Comparison of ENCODE assay signal across 14 mouse cellular contexts in the genomic region with DNA sequence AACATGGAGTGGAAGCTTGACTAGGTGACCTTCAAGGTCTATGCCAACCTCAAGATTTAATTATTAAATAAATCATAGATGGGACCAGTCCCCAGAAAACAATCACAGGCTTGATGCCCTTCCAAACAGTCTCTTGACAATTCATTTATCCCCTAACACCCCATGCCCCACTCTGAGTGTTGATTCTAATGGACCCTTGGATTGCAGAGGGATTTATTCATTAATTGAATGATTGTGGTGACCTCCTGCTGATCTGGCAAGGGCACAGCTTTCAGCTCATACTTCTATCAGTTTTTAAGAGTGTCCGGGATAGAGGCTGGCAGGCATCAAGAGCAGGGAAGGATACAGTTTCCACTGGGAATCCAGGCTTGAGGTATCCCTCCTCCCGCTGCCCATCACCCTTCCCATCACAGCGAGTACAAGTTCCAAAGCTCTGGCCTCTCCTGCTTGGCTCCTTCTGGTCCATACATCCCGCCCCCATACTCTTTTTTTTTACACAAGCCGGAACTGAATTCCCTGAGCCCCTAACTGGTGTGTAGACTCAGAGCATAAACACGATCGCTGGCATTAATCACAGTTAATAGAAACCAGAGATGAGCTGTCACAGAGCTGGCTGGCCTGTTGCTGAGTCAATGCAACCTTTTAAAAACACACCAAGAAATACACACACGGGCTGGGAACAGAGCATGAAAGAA.
DNase-seq lines count a peak whose midpoint lies in the region; ATAC-seq lines count a peak whose summit lies in the region.
"Had no signal": no experiment of that assay in that cellular context is flagged by ENCODE, and none has a peak within 500 bp of the region (broad histone marks: within the 10 kb centered on the region; RNA-seq: fewer than 3 reads in every experiment).

No protein-coding gene starts in this region.

- ATAC-seq in hindbrain, embryonic 13.5 days (ENCODE audit: low FRiP score): no peak
- ATAC-seq in limb, embryonic 13.5 days (ENCODE audit: low FRiP score, low read depth): peak; percentile 57
- ATAC-seq in cerebellum, adult (ENCODE audit: insufficient number of reproducible peaks, low FRiP score, low TSS enrichment): no peak

- no peaks in the 10 kb centered on the region for H3K36me3 ChIP-seq in hindbrain, embryonic 10.5 days
- H3K36me3 ChIP-seq in hindbrain, embryonic 13.5 days: no peaks in the 10 kb centered on the region
- H3K36me3 ChIP-seq in limb, embryonic 13.5 days: no peaks in the 10 kb centered on the region

- no peak overlapping the region; the same call in 1 of the 2 replicates for H3K27ac ChIP-seq in hindbrain, embryonic 10.5 days
- H3K27ac ChIP-seq in hindbrain, embryonic 13.5 days: no peak overlapping the region
- no peak overlapping the region; the same call in 1 of the 2 replicates for H3K27ac ChIP-seq in limb, embryonic 13.5 days

- no peaks in the 10 kb centered on the region for H3K9me3 ChIP-seq in hindbrain, embryonic 10.5 days
- H3K9me3 ChIP-seq in hindbrain, embryonic 13.5 days: no peaks in the 10 kb centered on the region
- H3K9me3 ChIP-seq in limb, embryonic 13.5 days: no peaks in the 10 kb centered on the region

- no peaks in the 10 kb centered on the region for H3K27me3 ChIP-seq in hindbrain, embryonic 10.5 days (ENCODE audit: insufficient read depth, poor library complexity, severe bottlenecking)
- H3K27me3 ChIP-seq in hindbrain, embryonic 13.5 days: no peaks in the 10 kb centered on the region
- H3K27me3 ChIP-seq in limb, embryonic 13.5 days: no peaks in the 10 kb centered on the region

- WGBS in hindbrain, embryonic 10.5 days: 53% methylated on average over 8 of the region's 8 CpGs
- 44% methylated on average over 8 of the region's 8 CpGs for WGBS in hindbrain, embryonic 13.5 days
- 13% methylated on average over 8 of the region's 8 CpGs for WGBS in limb, embryonic 13.5 days

- H3K4me1 ChIP-seq in hindbrain, embryonic 10.5 days (replicated peaks): peaks cover 6% of the 10 kb centered on the region
- peaks cover 4% of the 10 kb centered on the region; the same call in 1 of the 2 replicates for H3K4me1 ChIP-seq in hindbrain, embryonic 13.5 days (replicated peaks)
- peaks cover 12% of the 10 kb centered on the region for H3K4me1 ChIP-seq in limb, embryonic 13.5 days

- H3K4me3 ChIP-seq in hindbrain, embryonic 10.5 days: no peak overlapping the region
- H3K4me3 ChIP-seq in hindbrain, embryonic 13.5 days: no peak overlapping the region
- no peak overlapping the region for H3K4me3 ChIP-seq in limb, embryonic 13.5 days

- DNase-seq in hindbrain, embryonic 10.5 days (ENCODE audit: low spot score): peak; percentile 40
- DNase-seq in Muller cell, postnatal 12 days (ENCODE audit: inconsistent ontology term): peak; percentile 30
- peak; percentile 57 for DNase-seq in embryo, embryonic 9.5 days (ENCODE audit: extremely low spot score)
- DNase-seq in layer of hippocampus, postnatal 25 days (ENCODE audit: extremely low spot score in 1 of 2, low spot score in 1 of 2): no peak
- DNase-seq in thymus, postnatal 10 days (ENCODE audit: low spot score in 2 of 2): no peak
- DNase-seq: adrenal gland, adult 2 months; cerebellum, adult 9-10 months; gastrocnemius, postnatal 10 days; kidney, adult 9 months; liver; midbrain, embryonic 14.5 days had no signal

- H3K4me2 ChIP-seq in hindbrain, embryonic 13.5 days: no peak overlapping the region
- H3K4me2 ChIP-seq in limb, embryonic 13.5 days (replicated peaks): peak overlapping the region; percentile 40

- no peak overlapping the region for H3K9ac ChIP-seq in hindbrain, embryonic 13.5 days
- no peak overlapping the region for H3K9ac ChIP-seq in limb, embryonic 13.5 days

Comparison
In these comparisons a context has a peak if more than half of its experiments do, and no peak if none do; other contexts are left out.
1. DNase-seq: peak in hindbrain, embryonic 10.5 days (single experiment), Muller cell, postnatal 12 days (single experiment) and embryo, embryonic 9.5 days (single experiment); none in layer of hippocampus, postnatal 25 days (0 of 2) and thymus, postnatal 10 days (0 of 2).